Mouse (Mus musculus) liver, embryonic 14.5 days (tissue): ENCODE results near the gene Cux1. TPM values are rescaled to one million over a fixed set of nuclear protein-coding genes. Genes with fewer than 3 reads are reported as not detected.

Source experiments
- ATAC-seq: fragments of 200-750 bp; cut with Nextera tagmentation; 2 replicates; pipeline ENCODE4 v1.8.0; 2017; ENCODE audit warnings: moderate number of reproducible peaks, mild to moderate bottlenecking, moderate library complexity; ENCODE audit not compliant: insufficient read depth
- DNase-seq, 3 experiments: peaks; one replicate each; pipeline ENCODE4 v3.0.0-alpha.2; 2012 to 2013; ENCODE audit warnings: low read depth in 3 of 3, low spot score in 3 of 3
- H3K27ac ChIP-seq: fragments of 300-500 bp; sonication (generic); 2 replicates; pipeline ENCODE4 v1.5.1; 2014; ENCODE audit warnings: moderate library complexity, mild to moderate bottlenecking, control low read depth, inconsistent platforms
- H3K27me3 ChIP-seq: fragments of 300-500 bp; sonication (generic); 2 replicates; pipeline ENCODE4 v1.6.1; 2014; ENCODE audit warnings: mild to moderate bottlenecking, low read length, moderate library complexity; ENCODE audit not compliant: control insufficient read depth, insufficient read depth
- H3K36me3 ChIP-seq: fragments of 300-500 bp; sonication (generic); replicated peaks from 2 replicates; pipeline ENCODE4 v1.6.1; 2014; ENCODE audit warnings: low read depth; ENCODE audit not compliant: control insufficient read depth, insufficient read depth
- H3K4me1 ChIP-seq, 2 experiments: fragments of 200-500 bp in 1 of 2; fragments of 300-500 bp in 1 of 2; sonication (generic) in 1 of 2; replicated peaks; 2 replicates each; pipeline ENCODE4 v1.6.1; 2012 to 2014; ENCODE audit warnings: antibody characterized with exemption in 1 of 2, inconsistent platforms in 1 of 2, low read length in 1 of 2; ENCODE audit not compliant: control insufficient read depth in 2 of 2, insufficient read depth in 2 of 2
- H3K4me2 ChIP-seq: fragments of 300-500 bp; sonication (generic); 2 replicates; pipeline ENCODE4 v1.6.1; 2014; ENCODE audit warnings: low read depth, mild to moderate bottlenecking, control low read depth, moderate library complexity
- H3K4me3 ChIP-seq, 2 experiments: fragments of 200-500 bp in 1 of 2; fragments of 300-500 bp in 1 of 2; sonication (generic) in 1 of 2; 2 replicates each; pipeline ENCODE4 v1.5.1; 2012 to 2014; ENCODE audit warnings: low read depth in 2 of 2, low read length in 2 of 2, mild to moderate bottlenecking in 2 of 2, control low read depth in 1 of 2, inconsistent platforms in 1 of 2, moderate library complexity in 1 of 2; ENCODE audit not compliant: insufficient read depth in 1 of 2
- H3K9ac ChIP-seq: fragments of 300-500 bp; sonication (generic); replicated peaks from 2 replicates; pipeline ENCODE4 v1.6.1; 2014; ENCODE audit warnings: mild to moderate bottlenecking, control low read depth, moderate library complexity
- H3K9me3 ChIP-seq: fragments of 300-500 bp; sonication (generic); 2 replicates; pipeline ENCODE4 v1.6.1; 2016; ENCODE audit warnings: low read length, mixed read lengths; ENCODE audit not compliant: control insufficient read depth
- CTCF ChIP-seq: IDR thresholded peaks from 2 replicates; pipeline ENCODE4 v1.5.1; 2016; ENCODE audit warnings: antibody characterized with exemption, low read depth, control low read depth
- EP300 ChIP-seq: IDR thresholded peaks from 2 replicates; pipeline ENCODE4 v1.6.1; 2016; ENCODE audit warnings: antibody characterized with exemption, low read depth
- WGBS: fragments of 180-500 bp; shearing (Covaris S2); extraction: QIAGEN DNeasy Blood & Tissue Kit; methylation state at CpG from one replicate; pipeline ENCODE4 v1.1.7; 2014; ENCODE audit not compliant: insufficient replicate concordance; 5-methylcytosine and 5-hydroxymethylcytosine counted together
- polyA plus RNA-seq, 2 experiments: library from polyadenylated mRNA; depleted of rRNA in 1 of 2; stranded (reverse) in 1 of 2; unstranded in 1 of 2; fragments of >200 nt; fragmentation: Nextera tagmentation in 1 of 2; extraction: Ambion mirVana in 1 of 2; gene quantifications; 2 replicates each; pipeline versions ENCODE4 v1.2.1 to v1.2.3; 2012 to 2014

Cux1 gene
- polyA plus RNA-seq, 2 experiments: 9.0 to 12.4 TPM

DNA sequence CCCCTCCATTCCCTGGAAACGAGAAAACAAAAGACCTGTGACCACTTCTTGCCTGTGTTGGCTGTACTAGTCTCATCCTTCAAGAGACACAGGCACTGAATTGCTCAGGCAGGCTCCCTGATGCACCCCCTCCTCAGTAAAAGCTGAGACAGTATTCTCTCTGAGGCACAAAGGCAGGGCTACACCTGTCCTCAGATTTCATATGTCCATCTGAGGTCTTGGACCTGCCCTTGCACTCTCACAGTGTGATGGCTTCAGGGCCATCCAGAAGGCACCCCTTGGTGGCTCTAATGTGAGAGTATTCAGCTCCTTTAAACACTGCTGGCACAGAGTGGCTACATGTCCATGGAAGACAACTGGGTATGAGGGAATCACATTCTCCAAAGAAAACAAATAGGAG is 32.1 kb downstream of the Cux1 start:
- TF ChIP-seq EP300 (no peak), CTCF (no peak)
- Histone ChIP-seq H3K27me3 (no peaks in the 10 kb centered on the region), H3K36me3 (no peaks in the 10 kb centered on the region), H3K4me3 (no peak overlapping the region), H3K9me3 (no peaks in the 10 kb centered on the region), H3K27ac (no peak overlapping the region), H3K4me1 (peaks cover 6 to 18% of the 10 kb centered on the region in 2 experiments), H3K9ac (no peak overlapping the region), H3K4me2 (no peak overlapping the region)
- ATAC-seq (no peak), DNase-seq (no peak)
- 52% methylated on average over 1 of the region's 1 CpGs for WGBS

DNA sequence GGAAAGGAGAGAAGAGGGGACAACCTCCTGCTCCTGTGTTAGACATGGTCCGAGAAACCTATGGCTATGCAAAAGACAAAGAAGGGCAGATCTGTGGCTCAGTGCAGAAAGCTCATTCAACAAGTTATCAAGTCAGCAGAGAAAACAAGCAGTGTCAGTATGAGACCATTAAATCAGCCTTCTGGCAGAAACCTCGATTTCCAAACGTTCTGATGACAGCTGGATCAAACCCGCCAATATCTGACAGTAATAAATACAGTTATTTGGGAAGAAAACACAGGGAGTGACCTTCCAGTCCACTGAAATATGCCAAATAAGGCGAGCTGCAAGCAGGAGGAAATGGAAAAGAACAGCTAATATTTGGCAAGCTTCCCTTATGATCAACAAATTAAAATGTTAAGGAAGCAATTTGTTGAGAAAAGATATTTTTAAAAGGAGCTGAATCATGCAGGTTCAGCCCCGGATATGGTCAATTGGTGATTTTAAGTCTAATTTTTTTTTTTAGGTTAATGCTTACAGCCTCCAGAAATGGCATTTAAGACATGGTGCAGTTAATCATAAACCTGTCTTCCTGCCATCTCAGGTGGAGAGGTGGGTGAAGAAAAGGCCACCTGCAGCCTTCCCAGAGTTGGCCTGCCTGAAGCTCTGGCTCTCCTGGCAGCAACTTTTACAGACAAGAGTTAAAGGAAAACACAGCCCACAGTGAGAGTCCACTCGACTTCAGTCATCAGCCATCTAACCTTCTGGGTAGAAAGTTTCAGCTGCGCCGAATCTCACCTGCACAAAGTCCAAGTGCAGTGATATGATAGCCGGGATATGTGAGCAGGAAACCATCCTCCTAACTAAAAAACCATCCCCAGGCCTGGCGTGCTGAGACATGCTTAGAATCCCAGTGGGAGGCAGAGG is 33.7 kb downstream of the Cux1 start:
- no peak for TF ChIP-seq EP300
- TF ChIP-seq CTCF: no peak
- no peak overlapping the region for H3K27ac ChIP-seq
- H3K9me3 ChIP-seq: no peaks in the 10 kb centered on the region
- ATAC-seq (no peak), DNase-seq (no peak)
- WGBS: 63% methylated on average over 11 of the region's 11 CpGs
- no peaks in the 10 kb centered on the region for H3K36me3 ChIP-seq
- no peak overlapping the region for H3K4me2 ChIP-seq
- H3K4me1 ChIP-seq: peaks cover 0 to 12% of the 10 kb centered on the region in 2 experiments; a peak in 2 of 4 replicates
- no peak overlapping the region for H3K4me3 ChIP-seq
- no peaks in the 10 kb centered on the region for H3K27me3 ChIP-seq
- H3K9ac ChIP-seq: no peak overlapping the region

DNA sequence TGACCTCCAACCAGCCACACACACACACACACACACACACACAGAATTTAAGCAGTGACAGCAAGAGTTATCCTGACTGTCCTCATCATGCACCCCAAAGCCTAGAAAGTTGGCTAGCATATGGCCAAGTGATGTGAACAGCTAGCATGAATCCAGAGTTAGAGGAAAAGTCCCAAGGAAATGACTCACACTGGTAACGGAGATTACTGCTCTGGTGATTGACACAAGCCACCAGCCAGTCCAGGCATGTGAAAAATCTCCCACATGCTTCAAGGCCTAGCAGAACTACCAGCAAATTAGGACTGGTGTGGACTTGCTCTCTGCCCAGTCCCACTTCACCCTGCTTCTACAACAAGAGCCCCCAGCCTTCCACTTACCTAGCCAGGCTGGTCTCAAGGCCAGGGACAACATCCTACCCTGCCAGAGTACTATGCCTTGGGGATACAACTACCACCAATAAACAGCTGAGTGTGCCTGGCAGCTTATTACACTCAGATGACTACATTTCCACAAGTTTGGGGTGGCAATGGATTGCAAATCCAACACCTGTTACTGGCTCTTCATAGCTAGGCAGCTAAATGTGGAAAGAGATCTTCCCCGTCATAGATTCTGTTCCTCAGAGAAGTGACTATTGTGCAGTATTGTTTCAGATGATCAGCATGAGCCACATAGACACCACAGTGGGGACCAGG is 35.5 kb downstream of the Cux1 start:
- DNase-seq: no peak
- H3K4me2 ChIP-seq: no peak overlapping the region
- no peak for ATAC-seq
- H3K4me3 ChIP-seq: no peak overlapping the region
- peaks cover 0 to 10% of the 10 kb centered on the region in 2 experiments; a peak in 2 of 4 replicates for H3K4me1 ChIP-seq
- H3K36me3 ChIP-seq: no peaks in the 10 kb centered on the region
- no peak for TF ChIP-seq CTCF
- TF ChIP-seq EP300: no peak
- H3K9me3 ChIP-seq: no peaks in the 10 kb centered on the region
- 55% methylated on average over 2 of the region's 2 CpGs for WGBS
- no peak overlapping the region for H3K27ac ChIP-seq
- H3K27me3 ChIP-seq: no peaks in the 10 kb centered on the region
- H3K9ac ChIP-seq: no peak overlapping the region

GRCm38 (mm10) chr5:136530931-136531330 is 36.4 kb downstream of the Cux1 start:
- H3K4me2 ChIP-seq: no peak overlapping the region
- no peak for ATAC-seq
- H3K27ac ChIP-seq: no peak overlapping the region
- peaks cover 0 to 10% of the 10 kb centered on the region in 2 experiments; a peak in 2 of 4 replicates for H3K4me1 ChIP-seq
- no peak for DNase-seq
- 85% methylated on average over 1 of the region's 1 CpGs for WGBS
- no peaks in the 10 kb centered on the region for H3K36me3 ChIP-seq
- no peaks in the 10 kb centered on the region for H3K27me3 ChIP-seq
- TF ChIP-seq EP300 (no peak), CTCF (no peak)
- no peaks in the 10 kb centered on the region for H3K9me3 ChIP-seq
- H3K9ac ChIP-seq: no peak overlapping the region
- no peak overlapping the region for H3K4me3 ChIP-seq

GRCm38 (mm10) chr5:136529165-136529564 is 38.1 kb downstream of the Cux1 start:
- TF ChIP-seq CTCF: no peak
- TF ChIP-seq EP300: no peak
- H3K4me1 ChIP-seq: peaks cover 0 to 7% of the 10 kb centered on the region in 2 experiments; a peak in 2 of 4 replicates
- no peaks in the 10 kb centered on the region for H3K9me3 ChIP-seq

More at GRCm38 (mm10) chr5:136529165-136529564, 38.1 kb downstream of the Cux1 start:
- no peak overlapping the region for H3K9ac ChIP-seq
- H3K27me3 ChIP-seq: no peaks in the 10 kb centered on the region
- no peaks in the 10 kb centered on the region for H3K36me3 ChIP-seq
- ATAC-seq: no peak
- H3K4me3 ChIP-seq: no peak overlapping the region
- H3K27ac ChIP-seq: no peak overlapping the region
- DNase-seq: no peak
- no peak overlapping the region for H3K4me2 ChIP-seq
